Mouse (Mus musculus) intestine, embryonic 16.5 days (tissue): ENCODE measurements at regions not wholly inside any gene's neighbourhood (a gene's known extent, or its start where the extent isn't known, plus 50 kb on each side); places are given as distances from the start of the nearest gene placed in this dataset.

Experiments
- ATAC-seq: fragments of 200-750 bp; cut with Nextera tagmentation; 2 replicates; pipeline ENCODE4 v1.8.0; 2017; ENCODE audit warnings: moderate TSS enrichment, moderate library complexity
- H3K27ac ChIP-seq: fragments of 300-500 bp; sonication (generic); 2 replicates; pipeline ENCODE4 v1.5.1; 2014; ENCODE audit warnings: mild to moderate bottlenecking, low read length
- H3K27me3 ChIP-seq: fragments of 300-500 bp; sonication (generic); replicated peaks from 2 replicates; pipeline ENCODE4 v1.6.1; 2014; ENCODE audit warnings: low read length, control low read depth, mixed read lengths; ENCODE audit not compliant: control insufficient read depth, insufficient read depth
- H3K36me3 ChIP-seq: fragments of 300-500 bp; sonication (generic); 2 replicates; pipeline ENCODE4 v1.6.1; 2014; ENCODE audit warnings: low read length, control low read depth; ENCODE audit not compliant: control insufficient read depth, insufficient read depth
- H3K4me1 ChIP-seq: fragments of 300-500 bp; sonication (generic); 2 replicates; pipeline ENCODE4 v1.6.1; 2014; ENCODE audit warnings: low read length, control low read depth, mixed read lengths; ENCODE audit not compliant: control insufficient read depth, insufficient read depth
- H3K4me2 ChIP-seq: fragments of 300-500 bp; sonication (generic); 2 replicates; pipeline ENCODE4 v1.6.1; 2014; ENCODE audit warnings: low read depth, low read length, control low read depth
- H3K4me3 ChIP-seq: fragments of 300-500 bp; sonication (generic); 2 replicates; pipeline ENCODE4 v1.5.1; 2014; ENCODE audit warnings: mild to moderate bottlenecking, low read length
- H3K9ac ChIP-seq: fragments of 300-500 bp; sonication (generic); 2 replicates; pipeline ENCODE4 v1.6.1; 2014; ENCODE audit warnings: low read depth, low read length
- H3K9me3 ChIP-seq: fragments of 300-500 bp; sonication (generic); 2 replicates; pipeline ENCODE4 v1.6.1; 2016; ENCODE audit warnings: low read length, control low read depth; ENCODE audit not compliant: control insufficient read depth
- WGBS: fragments of 180-500 bp; shearing (Covaris S2); extraction: QIAGEN DNeasy Blood & Tissue Kit; methylation state at CpG from one replicate; pipeline ENCODE4 v1.1.7; 2014; 5-methylcytosine and 5-hydroxymethylcytosine counted together

- ATAC-seq, result no peak
- WGBS, result 74% methylated on average over 12 of the region's 12 CpGs
- no peaks in the 10 kb centered on the region for H3K36me3 ChIP-seq
- no peak overlapping the region for H3K9ac ChIP-seq
- no peak overlapping the region for H3K4me2 ChIP-seq
- H3K27me3 ChIP-seq, result no peaks in the 10 kb centered on the region
- H3K4me3 ChIP-seq, result no peak overlapping the region
- no peaks in the 10 kb centered on the region for H3K4me1 ChIP-seq
- H3K9me3 ChIP-seq, result no peaks in the 10 kb centered on the region
- H3K27ac ChIP-seq, result no peak overlapping the region
Measured at GRCm38 (mm10) chr11:45103498-45104336, 486.6 kb downstream of the Ebf1 start.

GRCm38 (mm10) chr11:45116702-45117101 lies 499.6 kb downstream of the Ebf1 start:
- H3K36me3 ChIP-seq, result no peaks in the 10 kb centered on the region
- no peak overlapping the region for H3K27ac ChIP-seq
- WGBS, result 90% methylated on average over 1 of the region's 1 CpGs
- no peak overlapping the region for H3K4me2 ChIP-seq
- H3K27me3 ChIP-seq, result no peaks in the 10 kb centered on the region
- H3K9me3 ChIP-seq, result no peaks in the 10 kb centered on the region
- ATAC-seq, result no peak
- H3K9ac ChIP-seq, result no peak overlapping the region
- H3K4me1 ChIP-seq, result no peaks in the 10 kb centered on the region
- no peak overlapping the region for H3K4me3 ChIP-seq

- no peak overlapping the region for H3K27ac ChIP-seq
- WGBS, result 69% methylated on average over 2 of the region's 2 CpGs
- H3K27me3 ChIP-seq, result no peaks in the 10 kb centered on the region
- no peaks in the 10 kb centered on the region for H3K9me3 ChIP-seq
- H3K4me3 ChIP-seq, result no peak overlapping the region
- no peak for ATAC-seq
- no peaks in the 10 kb centered on the region for H3K36me3 ChIP-seq
- H3K4me1 ChIP-seq, result no peaks in the 10 kb centered on the region
- H3K4me2 ChIP-seq, result no peak overlapping the region
- H3K9ac ChIP-seq, result no peak overlapping the region
Measured at GRCm38 (mm10) chr11:45123276-45123675, 506.2 kb downstream of the Ebf1 start.

- Histone ChIP-seq H3K27ac (no peak overlapping the region), H3K9me3 (no peaks in the 10 kb centered on the region), H3K27me3 (no peaks in the 10 kb centered on the region), H3K4me2 (no peak overlapping the region), H3K9ac (no peak overlapping the region), H3K4me1 (no peaks in the 10 kb centered on the region), H3K4me3 (no peak overlapping the region), H3K36me3 (no peaks in the 10 kb centered on the region)
- 72% methylated on average over 2 of the region's 2 CpGs for WGBS
- no peak for ATAC-seq
Measured at GRCm38 (mm10) chr11:45136781-45137180, 519.7 kb downstream of the Ebf1 start.

DNA sequence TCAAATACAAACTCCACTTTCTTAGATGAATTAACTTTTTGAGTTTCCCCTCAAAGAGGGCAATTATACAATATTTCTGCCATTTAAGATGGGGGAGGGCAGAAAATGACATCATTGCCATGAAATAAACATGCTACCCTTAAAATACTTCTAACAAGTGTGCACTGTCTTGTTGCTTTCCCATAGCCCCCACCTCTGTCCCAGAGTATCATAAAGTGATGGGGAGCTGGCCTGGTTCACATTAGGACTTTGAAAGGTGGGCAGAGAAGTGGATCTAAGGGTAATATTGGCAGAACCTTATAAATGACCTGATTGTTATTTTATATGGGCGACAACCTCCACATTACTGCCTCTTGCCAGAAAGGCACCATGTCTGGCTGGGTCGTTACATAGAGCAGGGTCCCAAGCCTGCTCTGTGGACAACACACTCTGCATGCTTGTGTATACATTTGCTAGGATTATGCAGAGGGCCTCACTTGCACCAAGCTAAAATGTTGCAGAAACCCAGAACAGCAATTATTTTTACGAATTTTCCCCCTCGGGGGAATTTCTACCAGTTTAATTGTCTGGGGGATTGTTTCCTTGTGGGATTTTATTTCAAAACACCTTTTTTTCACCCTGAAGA lies 521.3 kb downstream of the Ebf1 start:
- ATAC-seq, result no peak
- WGBS, result 72% methylated on average over 4 of the region's 4 CpGs
- Histone ChIP-seq H3K4me1 (no peaks in the 10 kb centered on the region), H3K4me3 (no peak overlapping the region), H3K27me3 (no peaks in the 10 kb centered on the region), H3K9me3 (no peaks in the 10 kb centered on the region), H3K9ac (no peak overlapping the region), H3K36me3 (no peaks in the 10 kb centered on the region), H3K4me2 (no peak overlapping the region), H3K27ac (no peak overlapping the region)

- WGBS, result 73% methylated on average over 1 of the region's 1 CpGs
- H3K4me1 ChIP-seq, result no peaks in the 10 kb centered on the region
Measured at GRCm38 (mm10) chr11:45140490-45140889, 523.4 kb downstream of the Ebf1 start.

DNA sequence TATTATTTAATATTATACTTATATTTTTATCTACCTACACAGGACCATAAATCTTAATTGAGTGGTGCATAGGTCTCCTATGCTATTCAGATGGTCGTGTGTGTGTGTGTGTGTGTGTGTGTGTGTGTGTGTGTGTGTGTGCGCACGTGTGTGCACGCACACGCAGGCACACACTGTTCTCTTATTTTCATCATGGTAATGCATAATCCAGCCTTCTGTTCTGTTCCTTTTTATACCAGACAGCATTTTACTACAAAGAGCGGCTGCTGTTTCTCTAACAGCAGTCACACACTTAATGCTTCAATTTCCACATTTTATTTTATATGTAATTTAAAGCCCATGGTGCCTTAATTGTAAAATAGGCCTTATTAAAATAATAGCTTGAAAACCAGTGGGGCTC lies 537.0 kb downstream of the Ebf1 start:
- Histone ChIP-seq H3K27ac (no peak overlapping the region), H3K9me3 (no peaks in the 10 kb centered on the region)
- 78% methylated on average over 6 of the region's 6 CpGs for WGBS

More at GRCm38 (mm10) chr11:45140490-45140889, 523.4 kb downstream of the Ebf1 start:
- H3K36me3 ChIP-seq, result no peaks in the 10 kb centered on the region
- H3K27ac ChIP-seq, result no peak overlapping the region
- H3K9me3 ChIP-seq, result no peaks in the 10 kb centered on the region
- no peaks in the 10 kb centered on the region for H3K27me3 ChIP-seq
- no peak overlapping the region for H3K9ac ChIP-seq
- H3K4me3 ChIP-seq, result no peak overlapping the region
- no peak for ATAC-seq
- H3K4me2 ChIP-seq, result no peak overlapping the region

DNA sequence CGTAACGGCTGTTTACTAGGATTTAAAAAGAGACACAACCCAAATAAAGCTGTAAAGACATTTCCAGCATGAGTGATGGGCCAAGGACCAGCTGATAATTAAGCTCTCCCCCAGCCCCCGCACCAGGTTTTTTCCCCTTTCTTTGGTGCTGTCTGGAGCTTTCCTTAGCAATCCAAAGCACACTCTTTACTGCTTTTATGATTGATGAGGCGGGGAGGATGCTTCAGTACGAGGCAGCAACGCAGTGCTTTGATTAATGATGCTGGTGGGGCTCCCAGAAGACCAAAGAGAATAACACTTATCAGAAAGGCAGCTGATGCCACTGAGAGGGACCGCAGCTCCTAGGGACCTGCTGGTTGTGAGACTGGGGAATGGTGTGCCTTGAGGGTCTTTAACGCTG lies 537.4 kb downstream of the Ebf1 start:
- 43% methylated on average over 8 of the region's 8 CpGs for WGBS
- no peak overlapping the region for H3K4me2 ChIP-seq
- no peak for ATAC-seq
- H3K9me3 ChIP-seq, result no peaks in the 10 kb centered on the region
- no peaks in the 10 kb centered on the region for H3K4me1 ChIP-seq
- H3K27ac ChIP-seq, result no peak overlapping the region
- H3K36me3 ChIP-seq, result no peaks in the 10 kb centered on the region
- H3K9ac ChIP-seq, result no peak overlapping the region
- H3K27me3 ChIP-seq, result no peaks in the 10 kb centered on the region
- no peak overlapping the region for H3K4me3 ChIP-seq

More for the DNA sequence above, 537.0 kb downstream of the Ebf1 start:
- Histone ChIP-seq H3K36me3 (no peaks in the 10 kb centered on the region), H3K9ac (no peak overlapping the region), H3K27me3 (no peaks in the 10 kb centered on the region), H3K4me3 (no peak overlapping the region), H3K4me1 (no peaks in the 10 kb centered on the region), H3K4me2 (no peak overlapping the region)
- ATAC-seq, result no peak

GRCm38 (mm10) chr11:45155782-45156181 lies 538.7 kb downstream of the Ebf1 start:
- ATAC-seq, result no peak
- no peaks in the 10 kb centered on the region for H3K4me1 ChIP-seq

More at GRCm38 (mm10) chr11:45155782-45156181, 538.7 kb downstream of the Ebf1 start:
- 66% methylated on average over 1 of the region's 1 CpGs for WGBS
- no peak overlapping the region for H3K4me2 ChIP-seq
- H3K9ac ChIP-seq, result no peak overlapping the region
- H3K27ac ChIP-seq, result no peak overlapping the region
- no peaks in the 10 kb centered on the region for H3K27me3 ChIP-seq
- H3K4me3 ChIP-seq, result no peak overlapping the region
- no peaks in the 10 kb centered on the region for H3K36me3 ChIP-seq
- no peaks in the 10 kb centered on the region for H3K9me3 ChIP-seq
